Mouse (Mus musculus) brain, adult 2 months (tissue): ENCODE results near the gene Ankrd33b.
A peak's percentile ranks its signal among the peaks of the same experiment; 100 is the strongest.

ENCODE experiments used
- DNase-seq: peaks from one replicate; pipeline ENCODE4 v3.0.0; 2011; ENCODE audit warnings: low read depth, low spot score

The Ankrd33b gene

GRCm38 (mm10) chr15:31338656-31339291, 28.8 kb downstream of the Ankrd33b start:
- DNase-seq: no peak

- no peak for DNase-seq
These were observed 29.5 kb downstream of the Ankrd33b start for GRCm38 (mm10) chr15:31337983-31338382.

DNA sequence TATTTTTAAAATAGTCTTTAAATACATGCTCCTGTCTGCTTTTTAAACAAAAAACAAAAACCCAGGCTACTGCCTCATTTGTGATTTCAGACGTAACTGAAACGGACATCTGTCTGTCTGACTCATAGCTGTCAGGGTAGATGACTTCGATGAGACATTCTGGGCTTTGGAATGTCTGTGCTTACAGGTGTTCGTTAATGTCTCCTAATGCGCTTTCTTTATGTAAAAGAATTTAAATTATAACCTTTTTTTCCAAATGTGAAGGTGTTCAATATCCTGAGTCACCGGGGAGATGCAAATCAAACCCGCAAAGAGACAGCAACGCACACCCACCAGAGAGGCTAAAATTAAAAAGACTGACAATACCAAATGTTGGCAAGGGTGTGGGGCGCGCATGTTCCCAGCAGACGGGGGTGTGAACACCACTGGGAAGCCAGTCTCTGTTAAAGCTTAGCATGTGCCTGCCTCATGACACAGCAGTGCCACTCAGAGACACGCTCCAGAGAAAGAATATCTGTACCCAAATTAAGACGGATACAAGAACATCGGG, 30.3 kb downstream of the Ankrd33b start:
- DNase-seq: peak; percentile 94

- DNase-seq: peak; percentile 48
These were observed 30.8 kb downstream of the Ankrd33b start for GRCm38 (mm10) chr15:31336685-31337084.

DNA sequence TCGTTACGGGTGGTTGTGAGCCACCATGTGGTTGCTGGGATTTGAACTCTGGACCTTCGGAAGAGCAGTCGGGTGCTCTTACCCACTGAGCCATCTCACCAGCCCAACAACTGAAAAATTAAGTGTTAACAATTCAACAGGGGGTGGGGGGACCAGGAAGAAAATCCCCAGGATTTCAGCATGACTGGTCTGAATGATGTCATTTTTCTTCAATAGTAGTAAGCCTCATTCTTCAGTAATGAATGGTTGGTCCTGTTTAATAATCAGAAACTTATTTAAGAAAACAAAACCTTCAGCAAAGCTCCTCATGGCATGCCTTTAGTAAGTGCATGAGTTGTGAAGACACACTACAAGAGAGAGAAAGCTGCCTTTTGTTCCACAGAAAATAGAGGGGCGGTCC, 32.7 kb downstream of the Ankrd33b start:
- DNase-seq: no peak

DNA sequence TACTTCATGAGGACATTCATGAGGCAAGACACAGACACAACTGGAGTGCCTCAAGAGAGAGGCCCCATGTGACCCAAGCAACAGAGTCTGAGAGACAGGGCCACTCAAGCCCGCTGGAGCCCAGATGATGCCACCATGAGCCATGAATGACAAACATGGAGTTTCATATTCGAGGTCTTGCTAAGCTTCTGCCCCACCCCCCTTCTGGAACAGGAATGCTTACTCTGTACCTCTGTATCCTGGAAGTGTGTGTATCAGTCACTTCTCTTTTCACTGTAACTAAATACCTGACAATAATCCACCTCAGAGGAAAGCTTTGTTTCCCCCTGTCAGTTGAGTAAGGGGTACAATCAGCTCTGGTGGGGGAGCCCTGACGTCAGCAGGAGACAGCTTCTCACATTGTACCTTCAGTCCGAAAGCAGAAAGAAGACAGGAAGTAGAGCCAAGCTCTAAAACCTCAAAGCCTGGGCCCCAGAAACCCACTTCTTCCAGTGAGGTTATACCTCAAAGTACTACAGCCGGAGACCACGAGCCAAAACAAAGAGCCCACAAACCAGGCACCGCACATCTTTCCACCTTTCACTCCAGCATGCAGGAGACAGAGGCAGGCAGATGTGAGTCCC, 34.9 kb downstream of the Ankrd33b start:
- DNase-seq: no peak

DNA sequence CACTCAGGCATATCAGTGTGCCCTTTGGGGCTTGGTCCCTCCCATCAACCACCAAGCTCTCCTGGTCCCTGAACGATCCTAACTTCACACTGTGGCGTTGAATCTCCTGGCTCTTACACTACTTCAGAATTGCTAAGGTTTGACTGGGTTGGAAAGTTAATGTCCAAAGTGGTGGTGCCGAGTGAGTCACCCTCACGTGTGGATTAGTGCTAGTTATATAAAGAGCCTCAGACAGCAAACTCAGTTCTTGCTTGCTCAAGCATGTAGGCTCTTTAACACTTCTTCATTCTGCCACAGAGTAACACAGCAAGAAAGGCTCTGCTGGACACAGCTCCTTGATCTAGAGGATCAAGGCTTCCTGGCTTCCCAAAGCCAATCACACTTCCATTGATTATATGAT, 35.8 kb downstream of the Ankrd33b start:
- peak; percentile 51 for DNase-seq

- peak; percentile 59 for DNase-seq
These were observed 39.4 kb downstream of the Ankrd33b start for GRCm38 (mm10) chr15:31328082-31328614.

DNA sequence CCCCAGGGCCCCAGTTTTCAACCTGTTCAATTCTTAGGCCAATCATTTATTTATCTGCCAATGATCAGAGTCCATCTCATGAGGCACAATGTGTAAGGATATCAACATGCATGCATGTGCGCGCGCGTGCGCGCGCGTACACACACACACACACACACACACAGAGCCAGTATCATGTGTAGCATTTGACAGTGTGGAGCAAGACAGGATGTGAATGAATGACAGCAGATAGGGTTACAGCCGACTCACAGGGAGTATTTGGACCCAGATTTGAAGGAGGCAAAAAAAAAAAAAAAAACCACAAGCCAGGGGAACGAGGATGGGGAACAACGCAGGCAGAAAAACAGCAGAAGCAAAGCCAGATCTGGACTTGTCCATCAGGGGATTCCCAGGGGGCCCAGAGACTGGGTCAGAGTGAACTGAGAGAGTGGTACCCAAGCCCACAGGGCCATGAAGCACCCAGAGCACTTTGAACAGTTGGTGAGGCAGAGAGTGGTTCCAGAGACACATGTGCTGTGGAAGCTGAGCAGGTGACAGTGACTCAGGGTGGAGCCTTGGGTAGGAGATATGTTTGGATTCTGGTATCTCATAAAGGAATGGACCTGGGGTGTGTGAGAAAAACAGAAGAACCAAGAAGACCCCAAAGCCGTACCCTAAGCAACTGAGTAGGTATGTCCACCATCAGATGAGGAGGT, 41.7 kb downstream of the Ankrd33b start:
- no peak for DNase-seq

DNA sequence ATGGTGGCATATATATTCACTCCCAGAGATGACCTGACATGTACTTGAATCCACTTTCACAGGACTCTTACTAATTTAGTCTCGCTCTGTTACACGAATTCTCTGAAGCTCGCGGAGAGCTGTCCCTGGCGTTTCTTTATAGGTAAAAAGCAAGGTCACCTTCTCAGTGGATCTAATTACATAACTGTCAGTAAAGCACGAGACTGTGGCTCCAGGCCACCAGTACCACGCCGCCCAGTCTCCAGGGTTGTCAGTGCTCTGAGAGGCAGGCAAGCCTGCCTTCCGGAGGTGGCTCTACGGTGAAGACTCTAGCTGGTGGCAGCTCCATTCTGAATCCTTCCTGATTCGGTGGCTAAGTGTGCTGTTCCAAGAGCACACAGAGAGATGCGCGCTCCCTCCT, 43.0 kb downstream of the Ankrd33b start:
- peak; percentile 52 for DNase-seq

DNA sequence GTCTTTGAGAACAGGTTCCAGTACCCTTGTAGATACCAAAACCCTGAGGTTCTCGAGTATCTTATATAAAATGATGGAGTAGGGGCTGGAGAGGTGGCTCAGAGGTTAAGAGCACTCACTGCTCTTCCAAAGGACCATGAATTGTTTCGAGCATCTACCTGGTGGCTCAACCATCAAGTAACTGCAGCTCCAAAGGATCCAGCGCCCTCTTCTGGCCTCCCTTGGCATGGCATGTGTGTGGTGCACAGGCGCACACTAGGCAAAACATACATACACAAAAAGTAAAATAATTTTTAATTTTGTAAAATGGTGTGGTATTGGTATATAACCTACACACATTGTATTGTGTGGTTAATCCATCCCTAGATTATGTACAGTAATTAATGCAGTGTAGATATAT, 43.8 kb downstream of the Ankrd33b start:
- no peak for DNase-seq

- no peak for DNase-seq
These were observed 46.7 kb downstream of the Ankrd33b start for GRCm38 (mm10) chr15:31320598-31321377.

- no peak for DNase-seq
These were observed 48.5 kb downstream of the Ankrd33b start for GRCm38 (mm10) chr15:31319046-31319445.

- DNase-seq: no peak
These were observed 49.2 kb downstream of the Ankrd33b start for GRCm38 (mm10) chr15:31318158-31318955.

DNA sequence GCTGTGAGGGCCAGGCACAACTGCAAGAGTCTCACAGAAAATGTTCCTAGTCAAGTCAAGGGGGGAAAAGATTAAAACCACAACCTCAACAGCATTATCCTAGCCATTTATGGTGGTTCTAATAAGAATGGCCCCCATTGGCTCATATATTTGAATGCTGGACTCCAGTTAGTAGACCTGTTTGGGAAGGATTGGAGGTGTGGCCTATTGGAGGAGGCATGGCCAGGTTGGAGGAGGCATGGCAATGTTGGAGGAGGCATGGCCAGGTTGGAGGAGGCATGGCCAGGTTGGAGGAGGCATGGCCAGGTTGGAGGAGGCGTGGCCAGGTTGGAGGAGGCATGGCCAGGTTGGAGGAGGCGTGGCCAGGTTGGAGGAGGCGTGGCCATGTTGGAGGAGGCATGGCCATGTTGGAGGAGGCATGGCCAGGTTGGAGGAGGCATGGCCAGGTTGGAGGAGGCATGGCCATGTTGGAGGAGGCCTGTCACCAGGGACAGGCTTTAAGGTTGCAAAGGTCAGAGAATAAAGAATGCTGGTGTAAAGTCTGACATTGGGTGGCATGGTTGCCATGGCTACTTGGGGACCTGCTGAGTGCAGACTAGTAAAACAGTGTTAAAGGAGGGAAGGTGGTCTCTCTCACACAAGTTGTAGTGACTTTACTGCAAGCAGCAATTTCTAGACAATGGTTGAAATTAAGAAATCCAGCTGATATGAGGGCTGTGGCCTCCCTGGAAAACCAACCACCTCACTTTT, 50.3 kb downstream of the Ankrd33b start:
- DNase-seq: no peak

GRCm38 (mm10) chr15:31315630-31316231, 51.8 kb downstream of the Ankrd33b start:
- DNase-seq: peak; percentile 92

GRCm38 (mm10) chr15:31312001-31312400, 55.5 kb downstream of the Ankrd33b start:
- DNase-seq: no peak

DNA sequence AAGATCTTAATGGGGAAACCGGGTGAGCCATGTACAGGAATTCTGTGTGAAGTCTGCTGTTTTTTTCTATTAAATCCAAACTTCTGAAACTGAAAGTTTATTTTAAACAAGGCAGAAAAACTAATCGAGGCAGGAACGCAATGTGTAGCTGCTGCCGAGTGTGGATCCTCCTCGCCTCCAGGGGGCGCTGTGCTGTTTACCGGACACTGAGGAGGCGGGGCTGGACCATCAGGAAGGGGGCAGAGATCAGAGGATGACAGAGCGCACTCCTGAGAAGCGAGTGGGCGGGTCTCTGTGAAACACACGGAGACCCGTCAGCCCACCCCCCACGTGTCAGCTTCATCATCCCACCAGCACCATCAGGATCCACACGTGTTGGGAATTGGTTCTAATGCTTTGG, 58.0 kb downstream of the Ankrd33b start:
- no peak for DNase-seq

GRCm38 (mm10) chr15:31306726-31307125, 60.8 kb downstream of the Ankrd33b start:
- no peak for DNase-seq

DNA sequence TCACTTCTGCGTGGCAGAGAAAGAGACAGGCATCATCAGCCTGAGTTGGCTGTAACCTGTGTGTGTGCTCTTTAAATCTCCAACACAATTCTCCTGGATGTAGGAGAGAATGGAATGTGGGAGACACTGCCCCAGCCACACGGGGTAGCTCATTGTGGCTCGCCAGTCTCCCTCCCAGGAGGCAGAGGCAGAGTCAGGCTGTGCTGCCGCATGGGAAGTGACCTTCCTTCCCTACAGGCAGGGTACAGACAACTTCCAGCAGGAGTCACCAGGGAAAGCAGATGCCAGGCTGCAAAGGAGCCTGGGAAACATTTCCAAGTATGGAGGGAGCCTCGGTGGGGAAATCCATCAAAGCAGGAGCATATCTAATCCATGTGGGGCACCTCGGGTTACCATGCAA, 62.3 kb downstream of the Ankrd33b start:
- no peak for DNase-seq
